Mouse (Mus musculus): ENCODE results near the gene Mlf2.
"Not testable (repeated sequence)": the region's sequence is repeated elsewhere in the genome, so short reads cannot be mapped to it uniquely, and the experiment has no call there.

Gene Mlf2

DNA sequence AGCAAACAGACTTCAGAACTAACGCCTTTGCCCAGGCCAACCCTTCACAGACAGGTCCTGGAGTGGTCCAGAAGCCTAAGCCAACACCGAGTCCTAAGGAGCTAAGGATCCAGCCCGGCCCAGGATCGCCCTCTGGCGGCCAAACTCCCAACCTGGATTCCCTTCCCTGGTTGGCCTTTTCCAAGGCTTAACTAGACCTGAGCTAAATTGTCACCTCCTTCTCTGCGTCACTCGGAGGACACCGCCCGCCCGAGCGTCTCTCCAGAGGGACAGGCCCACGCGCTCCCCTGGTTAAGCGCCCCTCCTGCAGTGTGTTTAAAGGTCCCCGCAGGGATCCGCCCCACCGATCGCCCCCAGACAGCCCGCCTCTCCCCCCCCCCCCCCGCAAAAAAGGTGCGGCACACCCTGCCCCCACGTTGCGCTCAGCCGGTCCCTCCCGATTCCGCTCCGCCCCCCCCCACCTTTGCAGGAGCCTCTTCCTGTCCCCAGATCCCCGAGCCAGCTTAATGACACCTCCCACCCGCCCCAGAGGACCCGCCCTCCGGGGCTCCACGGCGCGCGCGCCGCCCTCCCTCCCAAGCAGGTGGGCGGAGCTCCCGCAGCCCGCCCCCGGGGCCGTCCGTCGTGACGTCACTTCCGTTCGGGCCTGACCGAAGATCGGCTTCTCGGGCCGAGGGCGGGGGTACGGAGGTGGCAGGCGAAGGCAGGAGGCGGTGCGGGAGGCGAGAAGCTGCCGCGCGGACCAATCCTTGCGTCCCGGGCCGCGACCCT is at the start of gene Mlf2:
TSS of gene Mlf2 (plus strand) at position 633 of the 771 bp plus-strand sequence.
- peak; percentile 97 for DNase-seq (ENCODE audit: extremely low spot score, low read depth, low spot score)

DNA sequence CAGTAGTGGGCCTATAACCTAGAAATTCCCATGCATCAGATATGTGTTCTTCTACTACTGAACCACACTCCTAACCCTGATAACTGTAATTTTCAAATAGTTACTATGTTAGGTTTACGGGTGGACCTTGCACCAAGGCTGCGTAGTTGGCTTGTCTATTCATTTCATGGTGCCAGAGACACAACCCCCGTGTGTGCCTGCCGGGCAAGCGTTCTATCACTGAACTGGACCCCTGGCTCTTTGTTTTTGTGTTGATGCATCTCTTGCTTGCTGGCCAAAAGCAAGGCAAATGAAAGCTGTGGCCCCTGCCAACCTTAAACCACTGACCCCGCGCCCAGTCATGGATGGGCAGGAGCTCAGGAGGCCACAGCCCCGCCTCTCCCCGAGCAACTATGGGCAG is 49.4 kb upstream of the Mlf2 start:
- DNase-seq (ENCODE audit: extremely low spot score, low read depth, low spot score), result no peak

DNA sequence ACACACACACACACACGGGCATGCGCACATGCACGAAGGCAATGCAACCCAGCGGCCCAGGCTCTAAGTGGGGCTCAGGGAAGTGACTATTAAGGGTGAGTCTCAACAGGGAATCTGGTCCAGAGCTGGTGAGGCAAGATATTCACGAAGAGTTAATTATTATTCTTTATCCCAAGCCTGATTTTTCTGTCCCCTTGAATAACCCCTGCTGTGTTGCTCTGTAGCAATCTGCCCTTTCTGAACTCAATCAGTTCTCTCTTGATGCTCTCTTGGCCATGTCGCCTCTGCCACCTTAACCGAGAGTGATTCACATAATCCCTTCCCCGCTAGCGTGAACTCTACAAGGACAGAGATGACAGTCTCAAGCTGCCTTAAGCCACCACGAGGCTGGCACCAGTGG is 47.8 kb upstream of the Mlf2 start:
- no peak for DNase-seq (ENCODE audit: extremely low spot score, low read depth, low spot score)

DNA sequence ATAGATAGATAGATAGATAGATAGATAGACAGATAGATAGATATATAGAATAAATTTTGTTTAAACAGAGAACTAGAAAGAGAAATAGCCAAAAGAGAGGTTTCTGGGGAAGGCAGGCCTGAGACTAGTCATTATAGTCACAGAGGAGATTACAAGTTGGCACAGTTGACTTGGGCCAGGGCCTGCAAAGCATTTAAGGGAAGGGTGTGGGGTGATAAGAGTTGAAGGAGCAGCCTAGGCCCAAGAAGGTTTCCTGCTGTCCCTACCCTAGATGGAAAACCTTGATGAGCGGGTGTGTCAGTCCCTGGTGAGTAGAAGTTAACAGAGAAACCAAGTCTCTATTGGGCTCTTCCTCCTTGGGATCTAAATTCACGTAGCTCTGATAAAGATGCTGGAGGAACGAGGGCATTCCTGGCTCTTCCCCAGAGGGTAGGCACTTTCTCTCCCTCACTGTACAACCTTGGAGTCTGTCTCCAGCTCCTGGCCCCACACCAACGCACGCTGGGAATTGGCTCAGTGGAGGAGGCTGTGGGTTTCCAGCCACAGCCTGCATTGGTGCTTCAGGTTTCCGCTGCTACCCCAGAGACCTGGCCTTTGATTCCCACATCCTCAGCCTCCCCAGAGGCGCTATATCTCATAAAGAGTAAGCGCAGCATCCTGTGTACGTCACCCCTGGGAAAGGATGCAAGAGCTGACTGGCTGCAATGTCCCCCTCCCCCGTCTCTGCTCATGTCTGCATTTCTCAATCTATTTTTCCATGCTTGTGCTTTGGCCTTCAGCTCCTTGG is 46.3 kb upstream of the Mlf2 start:
- no peak for DNase-seq (ENCODE audit: extremely low spot score, low read depth, low spot score)

DNA sequence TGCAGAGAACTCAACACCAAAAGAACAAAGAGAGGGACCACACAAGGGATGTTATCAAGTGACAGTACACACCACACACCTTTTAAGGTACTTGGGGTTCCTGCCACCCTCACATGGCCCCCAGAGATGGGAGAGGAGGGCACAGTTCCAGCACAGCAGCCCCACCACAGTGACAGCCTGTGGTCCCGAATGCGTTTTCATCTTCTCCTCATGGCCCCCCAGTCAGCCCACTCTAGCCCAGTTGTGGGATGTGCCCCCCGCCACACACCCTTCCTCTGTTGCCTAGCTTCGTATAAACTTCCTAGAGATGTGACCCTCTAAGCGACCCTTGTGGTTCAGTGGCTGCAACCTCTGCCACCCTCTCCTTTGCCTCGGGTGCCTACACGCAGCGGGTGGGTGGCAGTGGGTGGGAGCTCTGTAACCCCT is 45.2 kb upstream of the Mlf2 start:
- no peak for DNase-seq (ENCODE audit: extremely low spot score, low read depth, low spot score)

DNA sequence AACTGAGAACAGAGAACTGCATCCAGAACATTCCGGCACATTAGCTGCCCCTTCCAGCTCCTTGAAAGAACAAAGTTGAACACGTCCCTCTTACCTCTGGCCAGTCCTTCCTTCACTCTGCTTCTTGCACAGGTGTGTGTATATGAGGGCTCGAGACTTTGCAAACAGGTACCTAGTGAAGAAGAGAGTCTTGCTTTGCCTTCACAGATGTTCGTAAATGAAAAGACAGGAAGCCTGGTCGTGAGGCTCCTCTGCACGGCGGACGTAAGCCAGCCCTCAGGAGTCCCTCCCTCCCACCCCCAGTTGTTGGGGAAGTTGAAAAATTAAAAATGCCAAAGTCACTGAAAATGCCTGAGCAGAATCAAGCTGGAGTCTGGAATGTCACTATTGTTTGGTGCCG is 43.2 kb upstream of the Mlf2 start, which contains the start of gene Cd4:
TSS of gene Cd4 (minus strand) at position 236 of the 400 bp plus-strand sequence.
- DNase-seq (ENCODE audit: extremely low spot score, low read depth, low spot score), result no peak

DNA sequence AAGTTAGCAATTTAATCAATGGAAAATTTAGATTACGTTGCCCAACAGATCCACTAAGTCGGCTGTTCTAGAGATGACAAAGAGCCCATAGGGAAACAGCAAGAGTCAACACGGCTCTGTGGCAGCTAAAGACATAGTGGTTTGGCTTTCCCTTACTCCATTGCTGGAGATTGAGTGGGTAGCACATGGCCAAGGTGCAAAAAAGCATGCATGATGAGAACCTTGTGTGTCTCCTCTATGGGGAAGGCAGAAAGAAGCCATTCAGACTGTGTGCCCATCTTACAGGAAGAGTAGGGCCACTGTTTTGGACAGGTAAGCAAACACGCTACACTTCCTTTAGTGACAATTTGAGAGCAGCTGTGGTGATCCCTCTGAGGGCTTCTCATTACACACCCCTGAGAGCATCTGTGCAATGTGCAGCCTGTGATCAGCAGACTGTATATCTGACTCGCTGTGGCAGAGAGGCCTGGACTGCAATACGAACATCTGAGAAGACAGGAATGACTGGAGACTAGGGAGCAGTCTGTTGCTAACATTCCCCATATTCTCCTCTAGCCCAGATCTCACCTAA is 42.5 kb upstream of the Mlf2 start:
- no peak for DNase-seq (ENCODE audit: extremely low spot score, low read depth, low spot score)

DNA sequence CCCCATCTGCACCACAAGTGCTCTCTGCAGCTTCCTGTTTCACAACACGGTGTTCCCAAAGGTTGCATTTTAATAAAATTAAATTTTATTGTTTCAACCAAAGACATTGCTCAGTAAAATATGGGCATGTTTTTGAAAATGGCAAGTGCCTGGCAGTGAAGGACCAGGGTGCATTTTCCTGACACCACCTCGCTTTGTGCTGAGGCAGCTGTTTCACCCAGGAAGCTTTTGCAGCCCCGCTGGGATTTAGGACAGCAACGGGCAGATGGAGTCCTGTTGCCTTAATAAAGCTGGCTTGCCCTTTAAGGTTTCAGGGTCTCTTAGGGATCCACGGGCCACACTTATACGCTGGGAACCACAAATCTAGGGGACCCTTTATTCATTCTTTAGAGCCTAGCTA is 40.2 kb upstream of the Mlf2 start:
- no peak for DNase-seq (ENCODE audit: extremely low spot score, low read depth, low spot score)

DNA sequence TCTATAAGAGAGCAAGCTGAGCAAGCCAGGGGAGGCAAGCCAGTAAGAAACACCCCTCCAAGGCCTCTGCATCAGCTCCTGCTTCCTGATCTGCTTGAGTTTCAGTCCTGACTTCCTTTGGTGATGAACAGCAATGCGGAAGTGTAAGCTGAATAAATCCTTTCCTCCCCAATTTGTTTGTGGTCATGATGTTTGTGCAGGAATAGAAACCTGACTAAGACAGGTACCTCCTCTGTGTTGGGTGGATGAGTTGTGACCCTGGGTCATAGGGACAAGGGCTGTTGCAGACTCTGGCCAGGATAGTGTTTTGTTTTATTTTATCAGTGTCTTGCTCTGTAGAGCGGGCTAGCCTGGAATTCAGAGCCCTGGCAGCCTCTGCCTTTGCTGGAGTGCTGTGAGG is 37.1 kb upstream of the Mlf2 start:
- not testable (repeated sequence) for DNase-seq (ENCODE audit: extremely low spot score, low read depth, low spot score)

DNA sequence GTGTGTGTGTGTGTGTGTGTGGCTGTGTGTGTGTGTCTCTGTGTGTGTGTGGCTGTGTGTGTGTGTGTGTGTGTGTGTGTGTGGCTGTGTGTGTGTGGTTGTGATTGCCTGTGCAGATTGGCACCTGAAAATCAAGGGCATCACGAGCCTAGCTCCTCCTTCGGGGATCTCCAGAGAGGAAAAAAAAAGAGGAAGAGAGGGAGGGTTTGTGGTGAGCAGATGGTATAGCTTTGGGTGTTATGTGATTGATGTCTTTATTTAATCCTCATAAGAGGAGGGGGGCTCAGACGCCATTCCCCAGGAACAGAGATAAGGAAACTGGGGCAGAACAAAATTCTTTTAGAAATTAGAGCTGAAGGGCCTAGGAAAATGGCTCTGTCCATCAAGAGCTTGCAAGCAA is 32.8 kb upstream of the Mlf2 start:
- no peak for DNase-seq (ENCODE audit: extremely low spot score, low read depth, low spot score)

DNA sequence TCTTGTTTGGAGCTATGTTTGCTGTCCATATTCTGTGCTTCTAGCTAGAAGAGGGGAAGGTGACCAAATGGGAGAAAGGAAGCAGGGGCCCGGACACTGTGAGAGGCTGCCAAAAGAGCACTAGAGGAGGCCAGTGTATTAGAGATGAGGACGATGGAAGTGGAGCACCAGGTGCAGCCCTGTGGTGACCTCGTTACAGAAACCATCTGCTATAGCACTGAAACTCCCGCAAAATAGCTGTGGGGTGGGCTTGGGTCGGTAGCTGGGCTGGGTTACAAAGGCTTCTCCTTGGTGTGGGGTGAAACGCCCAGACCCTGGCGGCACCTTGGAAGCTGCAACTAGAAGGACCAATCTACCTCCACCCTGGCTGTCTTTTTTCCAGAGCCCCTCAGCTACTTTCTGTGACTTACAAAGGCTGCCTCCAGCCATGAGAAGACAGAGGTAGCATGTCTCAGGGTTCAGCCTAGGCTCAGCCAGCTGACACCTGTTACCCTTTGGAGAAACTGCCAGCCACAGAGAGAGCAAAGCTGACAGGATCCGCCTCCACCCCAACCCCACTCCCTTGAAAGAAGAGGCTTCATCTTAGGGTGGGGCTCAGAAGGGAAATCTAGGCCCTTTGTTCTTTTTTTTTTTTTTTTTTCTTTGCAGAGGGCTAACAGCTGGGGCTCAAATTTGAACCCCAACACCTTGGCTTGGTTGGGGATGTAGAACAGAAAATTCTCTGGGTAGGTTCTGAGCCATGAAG is 31.0 kb upstream of the Mlf2 start:
- DNase-seq (ENCODE audit: extremely low spot score, low read depth, low spot score), result no peak

DNA sequence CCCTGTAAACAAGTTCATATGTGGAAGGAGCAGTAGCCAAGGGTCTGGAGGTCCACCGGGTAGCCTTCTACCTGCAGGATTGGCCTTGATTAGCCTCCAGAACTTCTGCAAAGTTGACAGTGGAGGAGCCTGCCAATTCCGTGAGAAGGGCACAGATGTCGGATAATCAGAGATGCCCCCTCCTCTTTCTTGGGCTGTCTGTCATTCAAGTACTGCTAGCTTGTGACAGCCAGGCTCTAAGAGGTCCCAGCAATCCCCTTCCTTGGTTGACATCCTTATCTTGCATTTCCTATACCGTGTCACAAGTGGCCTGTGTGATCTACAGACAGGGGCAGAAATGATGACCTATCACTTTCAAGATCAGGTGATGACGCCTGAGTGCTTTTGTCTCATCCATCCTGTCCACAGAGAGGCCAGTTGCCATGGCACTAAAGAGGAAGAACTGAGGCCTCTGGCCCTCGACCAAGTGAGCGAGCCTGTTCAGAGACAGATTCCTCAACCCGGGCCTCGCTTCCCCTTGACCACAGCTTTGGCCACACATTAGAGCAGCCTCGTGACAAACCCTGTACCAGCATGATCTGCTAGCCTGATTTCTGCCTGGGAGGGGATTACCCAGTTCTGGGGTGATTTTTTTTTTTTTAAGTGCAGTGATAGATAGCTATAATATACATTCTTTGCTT is 30.2 kb upstream of the Mlf2 start:
- no peak for DNase-seq (ENCODE audit: extremely low spot score, low read depth, low spot score)

DNA sequence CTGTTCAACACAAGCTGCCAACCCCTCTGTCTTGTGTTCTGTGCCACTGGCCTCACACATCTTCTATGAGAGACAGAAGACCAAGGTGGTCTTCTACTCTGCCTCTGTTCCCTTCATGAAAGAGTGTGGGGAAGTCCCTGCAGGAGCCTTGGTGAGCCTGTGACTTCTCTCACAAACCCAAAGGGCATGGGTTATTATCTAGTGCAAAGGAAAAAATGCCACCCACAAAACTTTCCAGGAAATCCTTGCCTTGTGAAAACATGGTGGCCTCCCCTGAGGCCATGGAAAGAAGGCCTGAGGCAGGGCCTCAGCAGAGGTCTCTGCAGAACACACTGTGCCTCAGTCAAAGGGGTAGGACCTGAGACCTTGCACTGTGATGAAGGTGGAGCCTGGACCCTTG is 29.3 kb upstream of the Mlf2 start:
- no peak for DNase-seq (ENCODE audit: extremely low spot score, low read depth, low spot score)

DNA sequence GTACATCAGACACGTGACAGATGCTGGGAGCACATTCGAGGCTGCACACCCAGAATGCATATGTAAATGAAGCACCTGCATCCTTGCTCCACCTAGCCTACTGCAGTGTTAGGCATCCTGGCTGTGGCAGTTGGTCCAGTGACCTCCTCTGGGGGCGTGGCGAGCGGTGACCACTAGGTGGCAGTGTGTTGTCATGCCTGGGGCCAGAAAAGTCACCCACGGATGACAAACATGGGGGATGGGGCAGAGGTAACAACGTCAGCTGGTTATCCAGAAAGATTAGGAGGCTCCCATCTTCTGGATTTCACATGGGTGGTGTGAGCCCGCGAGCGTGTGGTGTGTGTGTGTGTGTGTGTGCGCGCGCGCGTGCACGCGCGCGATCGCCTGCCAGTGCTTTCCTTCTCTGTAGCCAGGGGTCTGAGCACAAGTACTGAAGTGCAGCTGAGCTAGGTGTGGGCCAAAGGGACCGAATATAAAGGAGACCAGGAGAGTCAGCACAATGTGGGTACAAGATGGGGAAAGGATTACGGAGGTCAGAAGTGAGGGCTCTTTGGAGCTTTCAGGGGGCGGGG is 27.5 kb upstream of the Mlf2 start:
- peak; percentile 89 for DNase-seq (ENCODE audit: extremely low spot score, low read depth, low spot score)

DNA sequence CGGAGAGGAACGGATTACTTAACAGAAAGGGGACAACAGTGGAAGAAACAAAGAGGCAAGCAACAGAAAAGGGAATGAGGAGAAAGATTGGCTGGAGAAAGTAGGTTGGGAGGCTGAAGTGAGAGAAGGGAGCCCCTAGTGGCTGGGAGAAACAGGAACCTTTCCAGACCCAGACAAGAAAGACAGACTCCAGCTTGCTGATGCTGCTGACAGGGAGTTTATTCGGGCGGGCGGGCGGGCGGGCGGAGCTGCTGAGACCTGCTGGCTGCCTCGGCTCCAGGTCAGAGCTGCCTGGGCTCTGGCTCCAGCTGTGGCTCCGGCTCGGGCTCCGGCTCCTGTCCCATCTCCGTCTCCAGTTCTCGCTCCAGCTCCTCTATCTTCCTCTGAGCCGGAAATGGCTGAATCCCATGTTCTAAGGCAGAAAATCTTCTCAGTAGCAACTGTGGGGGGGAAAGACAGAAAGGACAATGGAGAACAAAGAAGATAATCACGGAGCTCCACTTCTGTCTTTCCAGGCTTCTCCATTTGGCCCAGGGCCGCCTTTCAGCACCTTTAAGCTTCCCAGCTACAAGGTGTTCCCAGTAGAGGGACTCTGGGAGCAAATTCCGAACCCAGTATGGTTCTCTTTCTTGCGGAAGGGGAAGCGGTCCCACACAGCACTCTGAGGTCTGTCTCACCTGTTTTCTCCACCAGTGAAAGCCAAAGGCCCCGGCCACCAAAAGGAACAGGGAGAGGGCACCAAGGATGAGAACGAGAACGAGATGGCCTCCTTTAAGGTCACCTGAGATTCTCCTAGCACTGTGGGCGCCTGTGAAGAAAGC is 26.8 kb upstream of the Mlf2 start:
- DNase-seq (ENCODE audit: extremely low spot score, low read depth, low spot score), result peak; percentile 60

DNA sequence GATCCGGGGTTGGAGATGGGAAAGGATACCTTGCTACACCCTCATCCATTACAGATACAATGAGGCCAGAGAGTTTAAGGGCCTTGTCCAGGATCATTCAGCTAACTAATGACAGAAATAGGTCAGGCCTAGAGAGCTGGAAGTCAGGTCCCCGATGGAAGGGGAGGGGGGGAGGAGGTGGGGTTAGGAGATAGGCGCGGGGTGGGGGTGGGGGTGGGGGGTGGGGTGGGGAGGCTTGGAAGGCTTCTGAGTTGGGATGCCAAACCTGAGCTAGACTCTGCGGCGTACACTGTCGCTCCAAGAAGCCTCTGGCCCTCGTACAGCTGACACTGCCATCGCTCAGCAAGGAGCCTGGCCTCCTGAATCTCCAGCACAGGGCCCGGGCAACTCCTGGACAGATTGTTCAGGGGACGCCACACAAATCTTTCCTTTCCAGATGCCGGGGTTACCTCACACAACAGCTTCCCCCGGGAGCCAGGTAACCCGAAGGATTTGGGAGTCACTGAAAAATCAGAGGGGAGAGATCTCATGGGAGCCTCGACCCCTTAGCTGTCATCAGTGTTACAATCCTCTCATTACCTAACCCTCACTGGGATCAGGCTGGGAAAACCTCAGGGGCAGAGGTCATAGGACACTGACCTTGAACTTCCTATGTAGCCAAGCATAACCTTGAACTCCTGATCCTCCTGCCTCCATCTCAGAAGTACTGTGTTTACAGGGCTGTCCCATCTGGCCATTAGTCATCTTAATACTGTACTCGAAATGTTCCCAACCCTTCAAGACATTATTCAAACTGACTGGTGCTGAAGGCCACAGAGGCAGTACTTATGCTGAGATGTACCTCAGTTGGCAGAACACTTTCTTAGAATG is 26.0 kb upstream of the Mlf2 start:
- no peak for DNase-seq (ENCODE audit: extremely low spot score, low read depth, low spot score)

DNA sequence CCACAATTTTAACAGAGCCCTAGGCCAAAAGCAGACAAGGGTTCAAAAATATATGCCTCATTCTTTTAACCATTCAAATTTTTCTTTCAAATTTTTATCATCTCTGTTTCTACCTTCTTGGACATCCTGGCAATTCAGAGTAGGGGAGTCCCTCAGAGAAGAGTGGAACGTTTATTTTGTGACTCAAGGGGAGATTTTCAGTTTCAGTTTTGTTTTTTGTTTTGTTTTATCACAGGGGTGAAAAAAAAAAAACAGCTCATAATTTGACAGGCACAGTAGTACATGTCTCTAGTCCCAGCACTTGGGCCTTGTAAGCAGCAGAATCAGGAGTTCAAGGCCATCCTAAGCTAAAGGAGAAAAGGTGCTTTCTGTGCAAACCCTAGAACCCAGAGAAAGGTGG is 23.4 kb upstream of the Mlf2 start:
- no peak for DNase-seq (ENCODE audit: extremely low spot score, low read depth, low spot score)

DNA sequence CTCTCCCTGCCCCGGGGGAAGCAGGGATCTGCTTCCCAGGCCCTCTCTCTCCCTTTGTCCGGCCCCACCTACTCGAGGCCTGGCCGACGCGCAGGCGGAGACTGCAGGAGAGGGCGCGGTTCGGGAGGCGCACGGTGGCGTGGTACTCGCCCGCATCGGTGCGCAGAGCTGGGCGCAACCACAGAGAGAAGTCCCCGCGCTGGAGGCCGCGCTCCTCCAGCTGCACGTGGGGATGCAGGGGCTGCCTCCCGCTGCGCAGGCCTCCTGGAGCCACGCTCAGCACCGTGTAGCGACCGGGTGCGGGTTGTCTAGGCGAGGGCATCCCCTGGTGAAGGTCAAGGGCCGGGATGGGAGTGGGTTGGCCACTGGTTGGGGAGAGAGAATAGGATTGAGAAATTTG is 21.2 kb upstream of the Mlf2 start:
- no peak for DNase-seq (ENCODE audit: extremely low spot score, low read depth, low spot score)
